Mouse (Mus musculus): ENCODE results near the gene Mmp28.

Gene Mmp28

GRCm38 (mm10) chr11:83406391-83406790 is 56.5 kb downstream of the Mmp28 start:
- in situ Hi-C loops (cut with MboI, MseI): loop anchor here (10.0 kb wide), 1 partner anchor 732 kb away; no protein-coding TSS in a partner anchor

- in situ Hi-C loops (cut with MboI, MseI): loop anchor here (10.0 kb wide), 1 partner anchor 729 kb away; no protein-coding TSS in a partner anchor
These were observed 59.1 kb downstream of the Mmp28 start for GRCm38 (mm10) chr11:83403787-83404186.

GRCm38 (mm10) chr11:83398724-83399123 is 64.1 kb downstream of the Mmp28 start:
- in situ Hi-C loops (cut with MboI, MseI): no loop called here

- in situ Hi-C loops (cut with MboI, MseI): no loop called here
These were observed 65.2 kb downstream of the Mmp28 start for GRCm38 (mm10) chr11:83397626-83398025.

- in situ Hi-C loops (cut with MboI, MseI): no loop called here
These were observed 68.0 kb downstream of the Mmp28 start for GRCm38 (mm10) chr11:83394802-83395439.

GRCm38 (mm10) chr11:83393062-83393461 is 69.8 kb downstream of the Mmp28 start:
- in situ Hi-C loops (cut with MboI, MseI): no loop called here
